Mouse (Mus musculus): ENCODE measurements around the gene Vav1.

Vav1 gene

DNA sequence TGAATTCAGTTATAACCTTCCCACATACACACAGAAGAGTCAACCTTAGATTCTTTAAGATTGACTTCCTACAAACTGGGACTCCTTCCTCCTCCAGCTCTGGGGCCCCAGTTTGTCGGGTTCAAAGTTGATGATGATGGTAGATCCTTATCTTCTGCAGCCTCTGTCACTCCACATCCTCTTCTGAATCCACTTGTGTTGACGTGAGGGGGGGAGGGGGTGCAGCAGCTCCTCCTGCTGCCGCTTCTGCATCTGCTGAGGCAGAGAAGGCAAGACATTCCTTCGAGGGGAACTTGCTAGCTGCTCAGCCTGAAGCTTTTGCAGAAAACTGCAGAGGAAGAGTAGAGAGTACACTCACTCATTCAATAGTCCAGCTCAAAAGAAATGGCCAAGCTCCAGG is 62.7 kb downstream of the Vav1 start:
- ChIA-PET CTCF (interaction anchor here in 2 of 4 experiments (0.6 to 1.2 kb wide), 2 partner anchors 12 to 122 kb away, joined by 3 to 4 read pairs; no protein-coding TSS in a partner anchor), POLR2A (interaction anchor here in 2 of 4 experiments (0.6 to 0.7 kb wide), 3 partner anchors 232 to 1408 kb away, joined by 3 read pairs; no protein-coding TSS in a partner anchor)

DNA sequence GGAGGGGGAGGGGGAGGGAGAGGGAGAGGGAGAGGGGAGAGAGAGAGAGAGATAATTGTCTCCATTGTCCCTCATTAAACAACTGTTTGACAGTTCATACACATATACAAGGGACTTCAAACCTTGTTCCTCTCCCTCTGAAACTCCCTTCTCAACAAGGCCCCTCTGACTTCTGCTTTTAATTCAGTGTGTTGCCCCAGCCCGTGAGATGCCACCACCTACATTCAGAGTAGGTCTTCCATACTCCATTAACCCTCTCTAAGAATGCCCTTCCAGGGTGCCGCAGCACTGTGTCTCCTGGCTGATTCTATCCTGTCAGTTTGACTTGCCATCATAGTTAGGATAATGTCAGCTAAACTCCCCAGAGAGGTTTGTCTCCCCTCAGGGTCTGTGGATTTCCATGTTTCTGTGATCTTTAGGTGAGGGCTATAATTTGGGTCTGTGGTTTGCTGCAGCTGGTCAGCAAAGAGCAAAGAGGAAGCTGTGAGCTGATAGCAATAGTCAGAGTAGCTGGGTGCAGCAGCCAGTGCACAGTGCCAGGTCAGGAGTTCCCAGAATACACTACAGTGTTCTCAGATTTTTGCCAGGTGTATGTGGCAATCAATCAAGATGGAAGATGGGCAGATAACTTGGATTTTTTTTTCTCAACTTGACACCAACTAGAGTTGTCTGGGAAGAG is 65.3 kb downstream of the Vav1 start:
- ChIA-PET CTCF (no interaction called here), POLR2A (no interaction called here)

DNA sequence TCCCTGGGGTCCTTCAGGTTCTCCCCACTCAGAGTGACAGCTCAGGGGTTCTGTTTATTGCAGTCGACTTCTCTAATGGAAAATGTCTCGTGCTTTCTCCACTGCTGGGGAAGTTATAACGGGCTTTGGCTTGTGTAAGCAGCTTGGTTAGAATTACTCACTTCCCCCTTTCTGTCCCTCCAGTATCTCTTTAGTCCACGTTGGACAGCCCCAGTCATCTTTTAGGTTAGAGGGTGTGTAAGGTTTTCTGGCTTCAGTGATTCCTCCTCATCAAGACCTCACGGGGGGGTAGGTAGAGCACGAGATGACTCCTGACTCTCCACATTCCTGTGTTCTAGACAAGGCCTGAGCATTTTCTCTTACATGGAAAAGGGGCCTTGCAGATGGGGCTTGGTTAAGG is 68.1 kb downstream of the Vav1 start:
- ChIA-PET CTCF (no interaction called here), POLR2A (no interaction called here)

GRCm38 (mm10) chr17:57347781-57348180 is 68.9 kb downstream of the Vav1 start:
- ChIA-PET POLR2A (no interaction called here), CTCF (interaction anchor here in 1 of 4 experiments (0.7 kb wide), 1 partner anchor 13 kb away, joined by 4 read pairs; no protein-coding TSS in a partner anchor)

DNA sequence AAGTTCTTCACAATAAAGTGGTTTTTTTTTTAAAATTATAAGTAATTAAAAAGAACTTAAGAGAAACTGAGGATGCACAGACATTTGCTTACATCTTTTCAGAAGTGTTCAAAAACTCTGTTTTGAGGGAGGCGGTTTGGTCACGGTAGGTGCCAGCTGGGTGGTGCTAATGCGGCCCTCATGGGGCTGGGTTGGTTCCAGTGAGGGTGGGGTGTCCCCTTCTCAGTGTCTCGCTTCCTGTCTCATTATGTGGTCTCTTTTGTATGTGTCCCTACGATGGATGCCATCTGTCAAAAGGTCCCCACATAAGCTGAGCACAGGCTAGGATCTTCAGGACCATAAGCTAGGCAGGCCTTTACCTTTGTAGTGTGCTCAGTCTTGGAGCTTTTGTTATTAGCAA is 70.2 kb downstream of the Vav1 start:
- POLR2A ChIA-PET: no interaction called here
- CTCF ChIA-PET: interaction anchor here in 1 of 4 experiments (0.8 kb wide), 1 partner anchor 14 kb away, joined by 5 read pairs; no protein-coding TSS in a partner anchor

DNA sequence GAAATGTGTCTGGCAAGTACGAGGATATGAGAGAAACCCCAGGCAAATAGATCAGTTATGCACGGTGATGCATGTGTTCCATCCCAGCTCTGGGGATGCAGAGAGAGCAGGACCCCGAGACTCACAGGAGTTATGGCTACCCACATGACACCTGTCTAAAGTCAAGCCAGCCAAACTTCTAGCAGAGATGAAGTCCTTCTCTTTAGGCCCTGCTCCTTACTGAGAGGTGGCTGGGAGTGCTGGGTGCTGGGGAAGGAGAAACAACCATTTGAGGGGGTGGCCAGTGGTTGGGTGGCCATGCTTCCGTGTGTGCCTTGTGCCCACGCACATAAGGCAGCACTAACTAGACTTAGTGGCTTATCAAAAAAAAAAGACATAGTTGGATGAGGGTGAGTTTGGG is 71.3 kb downstream of the Vav1 start:
- ChIA-PET CTCF (no interaction called here), POLR2A (interaction anchor here in 1 of 4 experiments (0.6 kb wide), 1 partner anchor 624 kb away, joined by 3 read pairs; no protein-coding TSS in a partner anchor)

DNA sequence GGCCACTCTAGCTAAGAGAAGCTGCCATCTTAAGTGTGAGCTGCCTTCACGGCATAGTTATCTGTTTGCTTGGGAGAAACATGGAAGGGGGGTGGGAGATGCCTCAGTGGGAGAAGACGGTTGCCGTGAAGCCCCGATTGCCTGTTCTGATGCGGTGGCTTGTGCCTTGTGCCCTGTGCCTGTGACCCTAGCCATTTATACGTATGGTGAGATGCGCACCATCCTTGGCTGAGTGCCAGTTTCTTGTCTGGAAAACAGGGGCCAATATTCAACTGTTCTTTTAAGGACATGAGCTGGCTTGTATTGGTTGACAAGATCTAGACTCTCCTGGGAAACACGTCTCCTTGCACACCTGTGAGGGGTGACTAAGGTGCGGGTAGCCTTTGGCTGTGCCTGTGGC is 72.2 kb downstream of the Vav1 start:
- POLR2A ChIA-PET: no interaction called here

DNA sequence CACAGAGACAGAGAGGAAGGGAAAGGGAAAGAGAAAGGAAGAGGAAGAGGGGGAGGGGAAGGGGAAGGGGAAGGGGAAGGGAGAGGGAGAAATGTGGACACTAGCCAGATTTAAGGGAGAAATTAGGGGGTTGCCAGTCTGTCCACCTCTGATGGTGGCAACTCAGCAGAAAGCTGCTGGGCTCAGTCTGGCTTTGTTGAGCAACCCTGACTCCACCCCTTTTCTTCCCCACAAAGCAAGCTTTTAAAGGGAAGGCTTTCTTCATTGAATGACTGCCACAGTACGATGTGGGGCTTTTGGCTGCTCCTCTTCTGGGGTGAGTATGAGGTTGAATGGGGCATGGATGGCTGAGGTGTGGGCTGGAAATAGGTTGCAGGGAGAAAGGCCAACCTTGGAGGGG is 79.5 kb downstream of the Vav1 start, which contains the start of gene Adgre1:
Adgre1 (plus strand) TSS at position 251 of the 400 bp plus-strand sequence.
- CTCF ChIA-PET: no interaction called here
- POLR2A ChIA-PET: no interaction called here

More for the DNA sequence above, 72.2 kb downstream of the Vav1 start:
- CTCF ChIA-PET: interaction anchor here in 1 of 4 experiments (1.0 kb wide), 1 partner anchor 17 kb away, joined by 4 read pairs; no protein-coding TSS in a partner anchor

- ChIA-PET POLR2A (no interaction called here), CTCF (interaction anchor here in 1 of 4 experiments (0.6 kb wide), 1 partner anchor 263 kb away, joined by 5 read pairs; no protein-coding TSS in a partner anchor)
These were observed 80.8 kb downstream of the Vav1 start for GRCm38 (mm10) chr17:57359485-57360241.

All from embryonic stem cell, embryonic (primary cell).